Mouse (Mus musculus): ENCODE measurements around the gene 1700034J05Rik. TPM values are rescaled to one million over a fixed set of nuclear protein-coding genes. Genes with fewer than 3 reads are reported as not detected.

Gene 1700034J05Rik
- total and polyA plus RNA-seq, 3 experiments: not detected

DNA sequence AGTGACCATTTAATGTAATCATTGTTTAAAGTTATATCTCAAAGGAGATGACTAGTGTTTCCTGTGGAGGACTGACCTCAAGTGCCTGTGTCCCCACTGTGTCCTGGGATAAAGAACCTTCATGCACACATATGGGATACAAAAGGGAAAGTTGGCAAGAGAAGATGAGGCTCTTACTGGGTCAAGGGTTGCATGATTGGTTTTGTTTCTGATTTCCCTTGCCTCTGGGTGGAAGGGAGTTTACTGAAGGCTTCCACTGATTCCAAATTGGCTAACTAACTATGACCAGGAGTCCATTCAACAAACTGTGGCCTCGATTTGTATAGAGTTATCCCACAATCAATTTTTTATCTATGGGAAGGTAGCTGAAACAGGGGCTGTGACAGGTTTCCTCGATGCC lies 50.6 kb downstream of the 1700034J05Rik start:
- no peak for TF ChIP-seq CTCF (IDR thresholded peaks at IDR 0.05)
- TF ChIP-seq POLR2A (IDR thresholded peaks at IDR 0.05; ENCODE audit: insufficient read depth, low read depth, low read length): no peak
- no peak for TF ChIP-seq EP300 (IDR thresholded peaks at IDR 0.05; ENCODE audit: insufficient read depth, low read depth, low read length)
- 60% methylated on average over 2 of the region's 2 CpGs for whole genome bisulfite sequencing
- Histone ChIP-seq H3K36me3 (ENCODE audit: control insufficient read depth, insufficient read depth, low read length) (peaks cover 38% of the 10 kb centered on the region), H3K4me1 (ENCODE audit: control insufficient read depth, insufficient read depth, low read length) (peaks cover 27% of the 10 kb centered on the region), H3K27ac (peak overlapping the region; percentile 38), H3K9ac (ENCODE audit: low read depth, low read length) (no peak overlapping the region), H3K79me2 (replicated peaks; ENCODE audit: control insufficient read depth, insufficient read depth, low read length) (peaks cover 5% of the 10 kb centered on the region; the same call in 1 of the 2 replicates), H3K27me3 (ENCODE audit: control insufficient read depth, insufficient read depth, low read length) (no peaks in the 10 kb centered on the region), H3K4me3 (no peak overlapping the region)
- intact Hi-C loops (cut with DNase I): loop anchor here (2.0 to 5.0 kb wide), 2 partner anchors 29 to 44 kb away; no protein-coding TSS in a partner anchor
- DNase-seq: no peak

DNA sequence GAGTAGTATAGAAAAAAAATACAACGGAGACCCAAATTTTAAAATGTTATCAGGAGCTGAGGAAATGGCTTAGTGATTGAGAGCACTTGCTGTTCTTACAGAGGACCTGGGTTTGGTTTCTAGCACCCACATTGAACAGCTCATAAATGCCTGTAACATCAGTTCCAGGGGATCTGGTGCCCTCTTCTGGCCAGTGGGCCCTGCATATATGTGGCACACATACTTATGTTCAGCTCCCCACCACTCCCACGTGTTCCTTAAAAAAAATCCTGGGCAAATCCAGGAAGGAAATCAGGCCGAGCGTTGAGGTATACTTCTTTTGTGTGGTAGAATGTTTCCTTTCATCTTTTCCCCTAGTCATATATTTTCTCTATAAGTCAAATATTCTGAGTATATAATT lies 52.3 kb downstream of the 1700034J05Rik start:
- TF ChIP-seq EP300 (IDR thresholded peaks at IDR 0.05; ENCODE audit: insufficient read depth, low read depth, low read length): no peak
- no peak for TF ChIP-seq POLR2A (IDR thresholded peaks at IDR 0.05; ENCODE audit: insufficient read depth, low read depth, low read length)
- TF ChIP-seq CTCF (IDR thresholded peaks at IDR 0.05): peak; percentile 43
- Histone ChIP-seq H3K4me1 (ENCODE audit: control insufficient read depth, insufficient read depth, low read length) (peaks cover 23% of the 10 kb centered on the region), H3K4me3 (no peak overlapping the region), H3K9ac (ENCODE audit: low read depth, low read length) (no peak overlapping the region), H3K79me2 (replicated peaks; ENCODE audit: control insufficient read depth, insufficient read depth, low read length) (peaks cover 1% of the 10 kb centered on the region; the same call in 1 of the 2 replicates), H3K27ac (peak overlapping the region; percentile 58), H3K36me3 (ENCODE audit: control insufficient read depth, insufficient read depth, low read length) (peaks cover 33% of the 10 kb centered on the region), H3K27me3 (ENCODE audit: control insufficient read depth, insufficient read depth, low read length) (no peaks in the 10 kb centered on the region)
- DNase-seq: no peak
- WGBS: 75% methylated on average over 4 of the region's 4 CpGs
- intact Hi-C loops (cut with DNase I): loop anchor here (2.0 to 5.0 kb wide), 2 partner anchors 31 to 45 kb away; no protein-coding TSS in a partner anchor

Other genes starting within 250 kb of the 1700034J05Rik start
- gene Stk38l, start 229.4 kb downstream of the 1700034J05Rik start, total RNA-seq (2021): 10 to 100 TPM; 13.9 to 14.4 TPM
- gene Stk38l, start 229.4 kb downstream of the 1700034J05Rik start, polyA plus RNA-seq (2012; rRNA removed): 3.1 and 8.0 TPM in 2 replicates
- 1 to 10 TPM in 1 of 2 experiments, under 1 TPM in 1; 0.86 to 1.5 TPM for gene Arntl2, start 158.4 kb downstream of the 1700034J05Rik start, total RNA-seq (2021)
- gene Arntl2, start 158.4 kb downstream of the 1700034J05Rik start, polyA plus RNA-seq (2012; rRNA removed): 1.6 and 2.6 TPM in 2 replicates
- 1 to 10 TPM; 2.0 TPM for gene Smco2, start 104.3 kb downstream of the 1700034J05Rik start, total RNA-seq (2021)
- 0.47 and 0.76 TPM in 2 replicates for gene Smco2, start 104.3 kb downstream of the 1700034J05Rik start, polyA plus RNA-seq (2012; rRNA removed)
- 100 to 1,000 TPM; 102 to 128 TPM for gene Ppfibp1, start 65.9 kb downstream of the 1700034J05Rik start, total RNA-seq (2021)
- 15.4 and 33.7 TPM in 2 replicates for gene Ppfibp1, start 65.9 kb downstream of the 1700034J05Rik start, polyA plus RNA-seq (2012; rRNA removed)
- under 1 TPM; 0.86 to 0.96 TPM for gene Rep15, start 78.2 kb upstream of the 1700034J05Rik start, total RNA-seq (2021)
- 0.12 and 0.56 TPM in 2 replicates for gene Rep15, start 78.2 kb upstream of the 1700034J05Rik start, polyA plus RNA-seq (2012; rRNA removed)
- gene Mrps35, start 88.3 kb upstream of the 1700034J05Rik start, total RNA-seq (2021): 100 to 1,000 TPM; 168 to 170 TPM
- 28.7 and 38.2 TPM in 2 replicates for gene Mrps35, start 88.3 kb upstream of the 1700034J05Rik start, polyA plus RNA-seq (2012; rRNA removed)
- not detected for gene Mansc4, start 132.6 kb upstream of the 1700034J05Rik start, total RNA-seq (2021)
- not detected in 2 replicates for gene Mansc4, start 132.6 kb upstream of the 1700034J05Rik start, polyA plus RNA-seq (2012; rRNA removed)
- 1 to 10 TPM; 4.7 to 5.8 TPM for gene Klhl42, start 137.0 kb upstream of the 1700034J05Rik start, total RNA-seq (2021)
- gene Klhl42, start 137.0 kb upstream of the 1700034J05Rik start, polyA plus RNA-seq (2012; rRNA removed): 4.0 and 5.1 TPM in 2 replicates

Data from heart, adult 2 months (tissue).